Mouse (Mus musculus) embryonic stem cell, embryonic (primary cell): ENCODE results near the gene Ctf2.

Experiments
- CTCF ChIA-PET, 4 experiments: fragments of 300-600 bp in 2 of 4; fragments of 350-600 bp in 2 of 4; sonication (Branson Sonifier 250); formaldehyde crosslinking; loops; one replicate each; lab custom pipeline; 2022; ENCODE audit warnings: inconsistent platforms in 2 of 4; lab: Charles Lee
- POLR2A ChIA-PET, 4 experiments: fragments of 300-600 bp in 2 of 4; fragments of 350-600 bp in 2 of 4; sonication (Branson Sonifier 250); formaldehyde crosslinking; loops; one replicate each; lab custom pipeline; 2022; ENCODE audit warnings: antibody characterized with exemption in 4 of 4, inconsistent platforms in 1 of 4; lab: Charles Lee

The Ctf2 gene

DNA sequence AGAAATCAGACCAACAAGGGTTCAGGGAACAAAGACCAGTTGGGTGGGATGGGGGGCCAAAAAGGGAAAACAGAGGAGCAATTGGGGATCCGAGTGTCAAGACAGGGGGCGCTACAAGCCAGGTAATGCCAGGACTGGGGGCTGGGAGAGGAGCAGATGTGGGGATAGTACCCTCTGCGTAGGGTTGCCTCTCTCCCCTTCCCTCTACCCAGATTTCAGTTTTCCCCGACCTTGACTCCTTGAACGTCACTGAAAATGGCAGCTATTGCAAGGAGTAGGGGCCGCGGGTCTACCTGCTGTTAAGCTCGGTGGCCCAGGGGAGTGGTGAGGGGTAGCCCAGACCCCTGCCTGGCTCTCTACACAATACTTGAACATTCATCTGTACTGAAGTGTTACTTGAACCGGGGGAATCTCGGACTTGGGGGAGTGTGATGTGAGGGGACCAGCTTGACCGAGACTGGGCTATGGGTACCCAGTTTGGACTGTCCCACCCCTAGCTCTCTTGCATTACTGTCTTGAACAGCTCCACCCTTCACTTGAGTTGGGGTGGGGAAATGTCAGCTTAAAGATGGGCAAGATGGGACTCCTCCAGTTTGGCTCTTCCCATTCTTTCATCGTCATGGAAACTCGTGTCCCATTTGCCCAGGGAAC is 36.5 kb upstream of the Ctf2 start:
- ChIA-PET CTCF (interaction anchor here in 3 of 4 experiments (0.5 to 2.9 kb wide), 14 partner anchors 8 to 366 kb away, joined by 3 to 9 read pairs (median 3); partner anchors contain the start of genes Bcl7c (in 2 of the 3), Hsd3b7 (in 1 of the 3) and Setd1a (in 1 of the 3)), POLR2A (interaction anchor here (0.6 to 3.7 kb wide), 39 partner anchors 9 to 310 kb away, joined by 3 to 54 read pairs (median 4); partner anchors contain the start of genes Ctf1 (in 2 of the 4), Fbxl19 (in 2 of the 4), Fus (in 2 of the 4) and Setd1a (in 2 of the 4))

- POLR2A ChIA-PET, result interaction anchor here in 3 of 4 experiments (0.6 to 5.4 kb wide), 56 partner anchors 8 to 756 kb away, joined by 3 to 54 read pairs (median 4); partner anchors contain the start of genes Setd1a (in 3 of the 3), Ctf1 (in 2 of the 3), Fbxl19 (in 2 of the 3) and Fus (in 2 of the 3)
- CTCF ChIA-PET, result interaction anchor here (0.5 to 2.9 kb wide), 13 partner anchors 33 to 468 kb away, joined by 3 to 9 read pairs (median 3); partner anchors contain the start of genes Bcl7c (in 2 of the 4), Hsd3b7 (in 1 of the 4), Stx1b (in 1 of the 4) and Stx4a (in 1 of the 4)
Observed at GRCm38 (mm10) chr7:127767671-127768345, 35.8 kb upstream of the Ctf2 start.

DNA sequence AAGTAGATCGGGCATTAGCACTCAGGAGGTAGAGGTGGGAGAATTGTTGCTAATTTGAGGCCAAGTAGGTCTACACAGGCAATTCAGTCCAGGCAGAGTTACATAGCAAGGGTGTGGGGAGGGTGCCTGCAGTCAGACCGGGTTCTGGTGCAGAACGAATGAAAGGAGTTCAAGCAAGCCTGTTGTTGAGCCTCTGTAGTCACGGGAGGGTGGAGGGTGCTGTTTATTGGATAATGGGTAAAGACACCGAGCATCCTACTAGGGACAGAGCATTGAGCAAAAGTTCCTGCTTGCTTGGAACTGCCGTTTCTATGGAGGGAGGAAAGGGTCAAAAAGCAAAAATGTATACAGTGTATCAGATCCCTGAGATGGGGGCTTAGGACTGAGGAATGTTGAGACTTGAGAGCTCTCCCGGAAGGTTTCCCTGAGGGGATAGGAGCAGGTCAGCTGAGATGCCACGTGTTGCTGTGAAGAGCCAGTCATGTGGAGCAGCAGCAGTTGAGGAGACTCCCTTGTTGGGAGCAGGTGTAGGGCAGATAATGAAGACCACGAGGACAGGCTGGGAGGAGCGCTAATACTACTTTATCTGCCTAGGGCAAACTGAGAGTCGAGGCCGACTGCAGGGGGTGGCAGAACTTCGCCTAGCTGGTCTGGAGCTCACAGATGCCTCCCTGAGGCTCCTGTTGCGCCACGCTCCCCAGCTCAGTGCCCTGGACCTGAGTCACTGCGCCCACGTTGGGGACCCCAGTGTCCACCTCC is 35.1 kb upstream of the Ctf2 start:
- POLR2A ChIA-PET, result interaction anchor here in 3 of 4 experiments (0.6 to 5.4 kb wide), 49 partner anchors 8 to 1281 kb away, joined by 3 to 54 read pairs (median 4); partner anchors contain the start of genes Setd1a (in 3 of the 3), Ctf1 (in 2 of the 3), Fus (in 2 of the 3) and Bag3 (in 1 of the 3)
- CTCF ChIA-PET, result interaction anchor here in 3 of 4 experiments (0.5 to 2.9 kb wide), 12 partner anchors 34 to 469 kb away, joined by 3 to 9 read pairs (median 3); partner anchors contain the start of genes Hsd3b7 (in 1 of the 3), Stx1b (in 1 of the 3) and Stx4a (in 1 of the 3)

DNA sequence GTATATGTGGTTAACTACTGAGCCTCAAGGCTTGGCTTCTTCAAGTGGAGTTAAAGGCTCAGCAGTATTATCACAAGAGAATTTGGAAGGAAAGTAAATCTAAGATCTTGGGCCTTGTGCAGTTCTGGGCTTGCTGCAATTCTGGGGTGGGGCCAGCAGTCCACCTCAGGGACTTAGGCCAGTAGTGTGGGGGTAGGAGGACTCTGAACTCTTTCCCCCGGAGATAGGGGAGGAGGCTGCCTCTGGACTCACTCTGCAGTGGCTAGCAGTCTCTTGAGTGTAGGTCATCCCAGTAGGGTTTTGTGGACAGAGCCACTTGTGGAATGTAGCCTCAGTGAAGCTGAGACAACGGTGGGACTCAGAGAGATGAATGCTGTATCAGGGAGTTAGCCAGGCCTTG is 33.8 kb upstream of the Ctf2 start:
- ChIA-PET CTCF (interaction anchor here in 3 of 4 experiments (0.5 to 2.9 kb wide), 4 partner anchors 24 to 223 kb away, joined by 4 to 9 read pairs (median 4); no protein-coding TSS in a partner anchor), POLR2A (interaction anchor here in 2 of 4 experiments (1.0 to 5.4 kb wide), 8 partner anchors 12 to 35 kb away, joined by 3 to 49 read pairs (median 4); partner anchors contain the start of genes Fbxl19 (in 1 of the 2) and Setd1a (in 1 of the 2))

DNA sequence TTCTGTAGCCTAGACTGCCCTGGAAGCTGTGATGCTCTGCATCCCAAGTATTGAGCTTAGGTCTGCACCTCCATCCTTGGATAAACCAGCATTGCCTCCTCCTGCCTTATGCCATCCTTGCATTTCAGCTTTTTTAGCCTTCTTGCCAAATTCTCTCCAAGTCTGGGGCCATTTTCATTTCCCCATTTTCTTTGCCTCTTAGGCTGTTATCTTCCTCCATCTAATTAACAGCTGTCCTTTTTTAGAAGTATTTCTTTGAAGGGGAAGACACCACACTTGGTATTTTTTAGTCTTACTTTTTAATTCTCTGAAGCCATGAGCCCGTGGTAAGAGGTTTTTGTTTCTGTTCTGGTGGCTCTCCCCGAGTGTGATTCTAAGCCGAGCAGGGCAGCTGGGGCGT is 31.7 kb upstream of the Ctf2 start:
- ChIA-PET POLR2A (interaction anchor here (0.6 to 5.4 kb wide), 12 partner anchors 11 to 252 kb away, joined by 3 to 49 read pairs (median 4); partner anchors contain the start of genes Setd1a (in 3 of the 4) and Kat8 (in 1 of the 4)), CTCF (interaction anchor here in 3 of 4 experiments (0.5 to 1.5 kb wide), 5 partner anchors 35 to 582 kb away, joined by 3 to 9 read pairs (median 5); partner anchors contain the start of gene Hsd3b7 (in 1 of the 3))

DNA sequence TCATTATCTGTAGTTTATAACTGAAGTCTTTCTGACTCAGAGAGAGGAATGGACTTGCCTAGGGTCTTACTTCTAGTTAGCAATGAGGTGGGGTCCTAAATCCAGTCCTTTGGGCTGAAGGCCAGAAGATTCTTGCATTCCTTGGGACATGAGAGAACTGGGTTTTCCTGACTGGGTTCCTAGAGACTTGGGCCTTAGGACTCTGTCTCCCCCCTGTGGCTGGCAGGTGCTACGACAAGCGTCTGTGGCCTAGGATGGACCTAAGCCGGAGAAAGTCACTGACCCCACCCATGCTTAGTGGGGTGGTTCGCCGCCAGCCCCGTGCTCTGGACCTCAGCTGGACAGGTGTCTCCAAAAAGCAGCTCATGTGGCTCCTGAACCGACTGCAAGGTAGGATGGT is 29.1 kb upstream of the Ctf2 start:
- ChIA-PET CTCF (interaction anchor here (0.7 to 2.4 kb wide), 13 partner anchors 9 to 158 kb away, joined by 3 to 13 read pairs (median 4); no protein-coding TSS in a partner anchor), POLR2A (interaction anchor here (0.6 to 1.2 kb wide), 7 partner anchors 9 to 205 kb away, joined by 3 to 13 read pairs (median 3); partner anchors contain the start of genes Ctf1 (in 1 of the 4) and Fbxl19 (in 1 of the 4))

DNA sequence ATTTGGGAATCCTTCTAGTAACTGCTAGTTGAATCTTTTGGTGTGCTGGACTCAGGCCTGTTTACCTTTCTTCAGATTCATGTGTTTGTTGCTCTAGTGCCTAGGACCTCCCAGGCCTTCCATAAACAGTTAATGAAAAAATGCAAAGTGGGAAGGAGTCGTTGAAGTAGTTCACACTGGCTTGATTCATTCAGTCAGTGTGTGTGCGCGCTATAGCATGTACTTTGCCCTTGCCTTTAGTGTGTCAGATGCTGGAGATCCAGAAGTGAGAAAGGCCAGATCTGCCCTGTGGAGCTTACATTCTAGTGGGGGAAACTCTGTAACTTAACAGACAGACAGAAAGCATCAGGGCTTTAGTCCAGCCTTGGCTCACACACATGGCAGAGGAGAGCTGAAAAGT is 28.5 kb upstream of the Ctf2 start:
- ChIA-PET POLR2A (interaction anchor here (0.7 to 2.4 kb wide), 9 partner anchors 8 to 206 kb away, joined by 3 to 13 read pairs (median 4); partner anchors contain the start of genes Ctf1 (in 1 of the 4) and Fbxl19 (in 1 of the 4)), CTCF (interaction anchor here (0.5 to 2.4 kb wide), 16 partner anchors 8 to 159 kb away, joined by 3 to 13 read pairs (median 4); partner anchors contain the start of gene Bcl7c (in 1 of the 4))

- CTCF ChIA-PET, result interaction anchor here (0.5 to 2.4 kb wide), 9 partner anchors 32 to 545 kb away, joined by 3 to 13 read pairs (median 4); partner anchors contain the start of gene Bcl7c (in 1 of the 4)
Observed at GRCm38 (mm10) chr7:127759716-127760115, 27.8 kb upstream of the Ctf2 start.

GRCm38 (mm10) chr7:127753741-127754140 is 21.8 kb upstream of the Ctf2 start:
- ChIA-PET POLR2A (interaction anchor here in 3 of 4 experiments (0.5 to 3.9 kb wide), 11 partner anchors 9 to 475 kb away, joined by 3 to 17 read pairs (median 4); partner anchors contain the start of genes Fbxl19 (in 2 of the 3), Fus (in 1 of the 3) and Orai3 (in 1 of the 3)), CTCF (interaction anchor here in 3 of 4 experiments (0.6 to 1.9 kb wide), 8 partner anchors 10 to 136 kb away, joined by 3 to 6 read pairs (median 4); partner anchors contain the start of gene Fbxl19 (in 1 of the 3))

More at GRCm38 (mm10) chr7:127759716-127760115, 27.8 kb upstream of the Ctf2 start:
- POLR2A ChIA-PET, result interaction anchor here (0.6 to 2.4 kb wide), 6 partner anchors 9 to 208 kb away, joined by 3 to 7 read pairs (median 4); no protein-coding TSS in a partner anchor

DNA sequence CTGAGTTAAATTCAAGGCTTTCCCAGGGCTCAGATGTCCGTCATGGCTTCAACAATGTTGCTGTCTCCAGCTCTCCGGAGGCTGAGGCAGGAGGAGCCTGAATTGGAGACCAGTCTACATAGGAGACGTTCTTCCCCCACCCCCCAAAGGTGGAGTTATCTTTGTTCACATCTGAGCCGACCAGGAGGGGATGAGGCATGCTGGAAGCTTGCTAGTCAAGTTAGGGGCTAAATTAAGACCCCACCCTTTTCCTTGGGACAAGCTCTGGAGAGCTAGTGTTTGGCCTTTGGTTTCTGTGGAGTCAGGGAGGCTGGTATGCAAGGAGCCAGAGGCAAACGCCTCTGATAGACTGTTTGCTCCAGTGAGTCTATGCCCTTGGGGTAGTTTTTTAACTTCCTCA is 21.2 kb upstream of the Ctf2 start:
- POLR2A ChIA-PET, result interaction anchor here (0.5 to 3.9 kb wide), 14 partner anchors 9 to 215 kb away, joined by 3 to 17 read pairs (median 4); partner anchors contain the start of genes Fbxl19 (in 1 of the 4), Fus (in 1 of the 4) and Orai3 (in 1 of the 4)
- CTCF ChIA-PET, result interaction anchor here (0.6 to 1.9 kb wide), 7 partner anchors 9 to 547 kb away, joined by 3 to 4 read pairs (median 3); partner anchors contain the start of genes Bcl7c (in 1 of the 4) and Fbxl19 (in 1 of the 4)

- ChIA-PET POLR2A (interaction anchor here in 3 of 4 experiments (0.6 to 3.9 kb wide), 18 partner anchors 11 to 251 kb away, joined by 3 to 17 read pairs (median 4); partner anchors contain the start of genes Setd1a (in 2 of the 3), Fus (in 1 of the 3) and Orai3 (in 1 of the 3)), CTCF (interaction anchor here in 3 of 4 experiments (0.6 to 1.9 kb wide), 7 partner anchors 8 to 90 kb away, joined by 3 to 5 read pairs (median 4); partner anchors contain the start of genes Bcl7c (in 1 of the 3) and Fbxl19 (in 1 of the 3))
Observed at GRCm38 (mm10) chr7:127752069-127752468, 20.1 kb upstream of the Ctf2 start.

- CTCF ChIA-PET, result interaction anchor here in 3 of 4 experiments (0.6 to 1.4 kb wide), 5 partner anchors 9 to 90 kb away, joined by 3 to 5 read pairs (median 4); no protein-coding TSS in a partner anchor
- POLR2A ChIA-PET, result interaction anchor here in 3 of 4 experiments (0.9 to 3.9 kb wide), 14 partner anchors 10 to 216 kb away, joined by 3 to 17 read pairs (median 4); partner anchors contain the start of genes Setd1a (in 2 of the 3), Fus (in 1 of the 3) and Orai3 (in 1 of the 3)
Observed at GRCm38 (mm10) chr7:127751619-127752018, 19.7 kb upstream of the Ctf2 start.

DNA sequence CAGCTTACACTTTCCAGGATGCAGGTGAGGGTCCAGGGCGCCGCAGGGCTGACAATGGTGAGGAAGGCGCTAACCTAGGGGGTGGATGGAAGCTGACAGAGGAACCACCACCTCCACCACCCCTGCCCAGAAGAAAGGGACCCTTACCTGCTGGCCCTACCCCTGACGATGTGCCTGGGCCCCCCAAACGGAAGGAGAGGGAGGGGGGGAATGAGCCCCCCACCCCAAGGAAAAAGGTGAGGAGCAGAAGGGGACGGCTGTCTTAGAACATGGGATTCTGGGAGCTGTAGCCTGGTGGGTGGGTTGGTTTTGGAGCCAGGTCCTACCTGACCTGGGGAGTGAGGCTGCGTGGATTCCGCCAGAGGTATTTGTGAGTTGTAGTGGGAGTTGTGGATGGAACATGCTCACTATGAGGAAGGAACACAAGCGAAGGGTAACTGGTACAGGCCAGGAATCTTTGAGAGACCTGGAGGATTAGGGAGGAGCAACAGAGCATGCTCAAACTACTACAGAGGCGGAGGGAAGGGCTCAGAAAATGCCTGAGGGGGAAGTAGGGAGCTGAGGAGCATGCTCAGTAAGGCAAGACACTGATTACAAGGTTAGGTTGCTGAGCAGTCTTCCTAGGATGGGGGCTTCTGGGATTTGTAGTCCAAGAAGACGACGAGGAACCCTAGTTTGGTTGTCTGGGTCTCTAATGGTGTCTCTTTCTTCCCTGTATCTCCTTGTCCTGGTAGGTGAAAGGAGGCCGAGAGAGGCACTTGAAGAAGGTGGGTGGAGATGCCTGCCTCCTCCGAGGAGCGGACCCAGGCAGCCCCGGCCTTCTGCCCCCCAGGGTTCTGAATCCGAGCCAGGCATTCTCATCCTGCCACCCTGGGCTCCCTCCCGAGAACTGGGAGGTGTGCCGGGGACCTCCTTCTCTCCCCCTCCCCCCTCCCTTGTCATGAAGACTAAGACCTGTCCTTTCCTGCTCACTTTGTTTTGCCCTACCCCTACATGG is 18.5 kb upstream of the Ctf2 start:
- CTCF ChIA-PET, result interaction anchor here in 3 of 4 experiments (0.6 to 1.4 kb wide), 5 partner anchors 51 to 94 kb away, joined by 3 to 7 read pairs (median 4); no protein-coding TSS in a partner anchor
- POLR2A ChIA-PET, result interaction anchor here (0.5 to 6.1 kb wide), 18 partner anchors 8 to 145 kb away, joined by 3 to 56 read pairs (median 4); partner anchors contain the start of genes Ctf1 (in 1 of the 4), Gm21974 (in 1 of the 4), Hsd3b7 (in 1 of the 4) and Setd1a (in 1 of the 4)

DNA sequence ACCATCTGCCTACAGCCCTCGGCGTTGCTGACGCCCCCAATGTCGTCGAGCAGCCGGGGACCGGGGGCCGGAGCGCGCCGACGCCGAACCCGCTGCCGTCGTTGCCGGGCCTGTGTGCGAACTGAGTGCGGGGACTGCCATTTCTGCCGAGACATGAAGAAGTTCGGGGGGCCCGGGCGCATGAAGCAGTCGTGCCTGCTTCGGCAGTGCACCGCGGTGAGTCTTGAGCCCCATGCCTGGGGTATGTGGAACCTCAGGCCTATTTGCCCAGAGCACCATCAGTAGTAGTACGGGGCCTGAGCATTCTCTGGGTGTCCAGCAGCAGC is 16.2 kb upstream of the Ctf2 start:
- ChIA-PET CTCF (interaction anchor here in 2 of 4 experiments (0.5 to 1.5 kb wide), 4 partner anchors 73 to 567 kb away, joined by 3 read pairs; no protein-coding TSS in a partner anchor), POLR2A (interaction anchor here in 3 of 4 experiments (0.5 to 6.1 kb wide), 16 partner anchors 8 to 390 kb away, joined by 3 to 56 read pairs (median 4); partner anchors contain the start of genes Setd1a (in 2 of the 3), Ctf1 (in 1 of the 3) and Orai3 (in 1 of the 3))
